Mouse (Mus musculus): ENCODE results near the gene Prdx3. TPM values are rescaled to one million over a fixed set of nuclear protein-coding genes. Genes with fewer than 3 reads are reported as not detected.
"Not testable (repeated sequence)": the region's sequence is repeated elsewhere in the genome, so short reads cannot be mapped to it uniquely, and the experiment has no call there.

Prdx3 gene
- polyA plus RNA-seq, 1 experiment from 2014 or later = 135 TPM

DNA sequence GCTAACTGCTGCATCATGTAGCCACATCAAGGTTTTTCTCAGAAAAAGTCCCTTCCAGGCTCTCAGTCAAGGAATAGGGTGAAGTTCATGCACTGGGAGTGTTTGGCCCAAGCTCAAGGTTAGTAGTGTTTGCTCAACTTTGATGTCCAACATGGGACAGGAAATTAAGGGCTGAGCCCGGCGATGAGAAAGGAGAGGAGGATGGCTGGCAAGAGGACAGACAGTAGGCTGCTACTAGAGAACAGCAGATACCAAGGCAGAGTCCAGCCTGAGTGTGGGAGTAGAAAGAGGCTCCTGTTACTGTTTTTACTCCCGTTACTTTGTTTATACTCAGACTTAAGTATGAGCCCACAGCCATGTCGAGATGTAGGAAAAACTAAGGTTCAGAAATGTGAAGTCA lies 855 bp downstream of the Prdx3 start:
- Histone ChIP-seq H3K27me3 (ENCODE audit: control insufficient read depth, insufficient read depth, low read length) (no peaks in the 10 kb centered on the region), H3K4me3 (ENCODE audit: low read depth, low read length) (peak overlapping the region; percentile 58), H3K27ac (ENCODE audit: low read depth, low read length) (no peak overlapping the region), H3K4me2 (ENCODE audit: low read depth, low read length) (peak overlapping the region; percentile 64), H3K9me3 (ENCODE audit: control insufficient read depth, low read length) (no peaks in the 10 kb centered on the region), H3K9ac (replicated peaks; ENCODE audit: low read depth, low read length) (no peak overlapping the region), H3K36me3 (ENCODE audit: control insufficient read depth, insufficient read depth, low read length) (0 out of 2 replicates have a peak, but pooled peaks cover 10% of the 10 kb centered on the region), H3K4me1 (ENCODE audit: control insufficient read depth, insufficient read depth, low read length) (0 out of 2 replicates have a peak, but pooled peaks cover 3% of the 10 kb centered on the region)
- 42% methylated on average over 4 of the region's 4 CpGs for WGBS
- ATAC-seq (ENCODE audit: low read depth) = no peak; the same call in 1 of the 2 replicates

DNA sequence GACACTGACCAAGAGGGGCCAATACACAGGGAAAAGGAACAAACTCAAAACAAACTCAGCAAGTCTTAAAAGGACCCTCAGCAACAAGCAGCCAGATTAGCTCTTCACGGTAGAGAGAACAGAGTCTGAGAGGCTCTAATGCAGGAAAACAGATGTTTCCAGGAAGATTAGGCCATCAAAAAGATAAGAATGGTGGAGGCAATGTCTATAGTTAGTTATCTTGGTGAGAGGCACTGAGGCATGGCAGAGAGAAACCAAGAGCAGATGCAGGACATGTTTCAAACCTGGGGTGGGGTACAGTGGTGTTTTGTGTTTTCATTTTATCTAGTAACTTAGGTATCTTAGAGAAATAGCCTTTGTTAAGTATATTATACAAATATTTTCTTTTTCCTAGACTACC lies 2.1 kb downstream of the Prdx3 start:
- no peaks in the 10 kb centered on the region for H3K27me3 ChIP-seq (ENCODE audit: control insufficient read depth, insufficient read depth, low read length)
- 75% methylated on average over 1 of the region's 1 CpGs for WGBS
- no peak for ATAC-seq (ENCODE audit: low read depth)

DNA sequence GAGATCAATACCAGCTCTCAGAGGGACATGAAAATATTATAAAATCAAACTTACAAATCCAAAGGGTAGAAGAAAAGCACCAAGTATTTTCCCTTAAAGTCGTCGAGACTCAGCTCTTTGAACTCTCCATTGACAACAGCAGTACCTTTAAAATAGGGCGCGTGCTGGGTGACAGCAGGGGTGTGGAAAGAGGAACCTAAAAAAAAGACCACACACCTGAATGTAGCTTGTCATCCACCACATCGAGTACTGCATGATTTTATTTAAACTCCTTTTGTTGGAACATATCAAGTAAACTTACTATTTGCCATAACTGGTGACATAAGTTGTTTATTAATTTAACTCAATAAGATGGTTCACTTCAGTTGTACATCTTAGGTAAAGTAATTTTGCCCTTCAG lies 3.0 kb downstream of the Prdx3 start:
- Histone ChIP-seq H3K4me2 (ENCODE audit: low read depth, low read length) (no peak overlapping the region), H3K27ac (ENCODE audit: low read depth, low read length) (no peak overlapping the region), H3K4me1 (ENCODE audit: control insufficient read depth, insufficient read depth, low read length) (0 out of 2 replicates have a peak, but pooled peaks cover 3% of the 10 kb centered on the region), H3K9ac (replicated peaks; ENCODE audit: low read depth, low read length) (no peak overlapping the region), H3K4me3 (ENCODE audit: low read depth, low read length) (no peak overlapping the region), H3K27me3 (ENCODE audit: control insufficient read depth, insufficient read depth, low read length) (no peaks in the 10 kb centered on the region), H3K9me3 (ENCODE audit: control insufficient read depth, low read length) (no peaks in the 10 kb centered on the region), H3K36me3 (ENCODE audit: control insufficient read depth, insufficient read depth, low read length) (0 out of 2 replicates have a peak, but pooled peaks cover 10% of the 10 kb centered on the region)
- 94% methylated on average over 5 of the region's 5 CpGs for WGBS
- ATAC-seq (ENCODE audit: low read depth) = no peak

More for the DNA sequence above, 2.1 kb downstream of the Prdx3 start:
- Histone ChIP-seq H3K9ac (replicated peaks; ENCODE audit: low read depth, low read length) (no peak overlapping the region), H3K36me3 (ENCODE audit: control insufficient read depth, insufficient read depth, low read length) (0 out of 2 replicates have a peak, but pooled peaks cover 10% of the 10 kb centered on the region), H3K27ac (ENCODE audit: low read depth, low read length) (no peak overlapping the region), H3K4me2 (ENCODE audit: low read depth, low read length) (no peak overlapping the region), H3K9me3 (ENCODE audit: control insufficient read depth, low read length) (no peaks in the 10 kb centered on the region), H3K4me1 (ENCODE audit: control insufficient read depth, insufficient read depth, low read length) (0 out of 2 replicates have a peak, but pooled peaks cover 3% of the 10 kb centered on the region), H3K4me3 (ENCODE audit: low read depth, low read length) (no peak overlapping the region)

DNA sequence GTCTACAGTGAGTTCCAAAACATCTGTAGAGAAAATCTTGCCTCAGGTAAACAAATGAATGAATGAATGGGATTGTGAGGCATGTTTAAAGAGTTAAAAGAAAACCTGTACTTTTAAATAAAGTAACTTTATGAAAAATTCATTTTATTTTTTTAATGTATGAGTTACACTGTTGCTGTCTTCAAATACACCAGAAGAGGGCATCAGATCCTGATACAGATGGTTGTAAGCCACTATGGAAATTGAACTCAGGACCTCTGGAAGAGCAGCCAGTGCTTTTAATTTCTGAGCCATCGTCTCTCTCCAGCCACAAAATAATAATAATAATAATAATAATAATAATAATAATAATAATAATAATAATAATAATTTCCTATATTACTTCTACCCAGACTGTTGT lies 3.9 kb downstream of the Prdx3 start:
- Histone ChIP-seq H3K27ac (ENCODE audit: low read depth, low read length) (no peak overlapping the region), H3K4me3 (ENCODE audit: low read depth, low read length) (no peak overlapping the region), H3K36me3 (ENCODE audit: control insufficient read depth, insufficient read depth, low read length) (0 out of 2 replicates have a peak, but pooled peaks cover 10% of the 10 kb centered on the region), H3K9ac (replicated peaks; ENCODE audit: low read depth, low read length) (no peak overlapping the region), H3K4me2 (ENCODE audit: low read depth, low read length) (no peak overlapping the region), H3K27me3 (ENCODE audit: control insufficient read depth, insufficient read depth, low read length) (no peaks in the 10 kb centered on the region), H3K4me1 (ENCODE audit: control insufficient read depth, insufficient read depth, low read length) (0 out of 2 replicates have a peak, but pooled peaks cover 3% of the 10 kb centered on the region), H3K9me3 (ENCODE audit: control insufficient read depth, low read length) (no peaks in the 10 kb centered on the region)
- no peak for ATAC-seq (ENCODE audit: low read depth)
- 82% methylated on average over 1 of the region's 1 CpGs for WGBS

DNA sequence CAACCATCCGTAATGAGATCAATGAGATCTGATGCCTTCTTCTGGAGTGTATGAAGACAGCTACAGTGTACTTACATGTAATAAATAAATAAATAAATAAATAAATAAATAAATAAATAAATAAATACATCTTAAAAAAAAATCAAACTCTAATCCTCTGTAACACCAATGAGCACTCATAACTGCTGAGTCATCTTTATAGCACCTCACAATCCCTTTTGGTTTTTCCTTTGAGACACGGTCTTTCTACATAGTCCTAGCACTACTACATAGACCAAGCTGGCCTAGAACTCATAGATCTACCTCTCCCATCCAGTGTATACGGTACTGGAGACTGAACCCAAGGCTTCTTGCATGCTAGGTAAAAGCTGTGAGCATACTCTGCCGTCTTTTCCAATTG lies 8.2 kb downstream of the Prdx3 start:
- H3K27me3 ChIP-seq (ENCODE audit: control insufficient read depth, insufficient read depth, low read length); H3K9ac ChIP-seq (replicated peaks; ENCODE audit: low read depth, low read length); H3K27ac ChIP-seq (ENCODE audit: low read depth, low read length); H3K4me3 ChIP-seq (ENCODE audit: low read depth, low read length); H3K4me1 ChIP-seq (ENCODE audit: control insufficient read depth, insufficient read depth, low read length); H3K4me2 ChIP-seq (ENCODE audit: low read depth, low read length); H3K9me3 ChIP-seq (ENCODE audit: control insufficient read depth, low read length); ATAC-seq (ENCODE audit: low read depth): not testable (repeated sequence)
- peaks cover 17% of the 10 kb centered on the region; the same call in 1 of the 2 replicates for H3K36me3 ChIP-seq (ENCODE audit: control insufficient read depth, insufficient read depth, low read length)
- 98% methylated on average over 4 of the region's 4 CpGs for WGBS

DNA sequence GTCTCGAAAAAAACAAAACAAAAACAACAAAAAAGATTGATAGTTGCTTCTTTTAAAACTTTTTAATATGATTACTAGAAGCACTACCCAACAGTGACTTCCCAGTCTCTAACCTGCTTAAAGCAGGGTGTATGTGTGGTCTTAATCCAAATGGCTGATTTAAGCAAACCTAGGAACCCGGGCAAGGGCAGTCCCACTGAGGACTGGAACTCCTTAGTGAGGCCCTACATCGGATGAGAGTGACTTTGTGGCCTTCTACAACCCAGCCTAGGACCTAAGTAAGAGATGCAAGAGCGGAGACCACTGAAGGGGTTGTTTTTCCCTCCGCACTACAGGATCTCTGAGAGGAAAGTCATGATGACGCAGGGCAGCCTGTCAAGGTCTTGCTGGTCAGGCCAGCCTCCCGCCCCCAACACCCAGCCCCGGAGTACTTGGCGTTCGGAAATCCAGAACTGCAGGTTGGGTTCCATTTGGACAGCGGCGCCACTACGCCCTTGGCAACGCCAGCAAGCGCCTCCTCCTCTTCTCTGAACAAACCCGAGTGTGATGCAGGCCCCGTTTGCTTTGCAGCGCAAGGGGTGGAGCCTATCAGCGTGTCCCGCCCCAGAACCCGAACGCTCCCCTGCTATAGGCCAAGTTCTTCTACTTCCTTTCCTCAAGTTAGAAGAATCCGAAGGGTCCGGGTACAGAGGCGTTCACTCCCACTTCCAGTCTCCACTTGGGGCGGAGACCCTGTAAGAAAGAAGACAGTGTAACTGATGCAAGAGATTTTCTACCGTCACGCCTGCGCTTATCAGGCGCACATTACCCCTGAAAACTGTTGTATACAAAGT lies 13.3 kb downstream of the Prdx3 start, which contains the start of gene Sfxn4:
Sfxn4 (minus strand) TSS at position 612 of the 833 bp plus-strand sequence.
- H3K4me2 ChIP-seq (ENCODE audit: low read depth, low read length) = peak within 1 kb of the TSS; percentile 66
- peak; percentile 99 for ATAC-seq (ENCODE audit: low read depth)
- no peaks in the 10 kb centered on the region for H3K9me3 ChIP-seq (ENCODE audit: control insufficient read depth, low read length)
- H3K9ac ChIP-seq (replicated peaks; ENCODE audit: low read depth, low read length) = peak within 1 kb of the TSS; percentile 63
- peak within 1 kb of the TSS; percentile 61; the same call in 1 of the 2 replicates for H3K27ac ChIP-seq (ENCODE audit: low read depth, low read length)
- WGBS = 3% methylated on average over 30 of the region's 30 CpGs
- no peaks in the 10 kb centered on the region for H3K4me1 ChIP-seq (ENCODE audit: control insufficient read depth, insufficient read depth, low read length)
- H3K27me3 ChIP-seq (ENCODE audit: control insufficient read depth, insufficient read depth, low read length) = no peaks in the 10 kb centered on the region
- H3K4me3 ChIP-seq (ENCODE audit: low read depth, low read length) = peak within 1 kb of the TSS; percentile 50
- peaks cover 11% of the 10 kb centered on the region; the same call in 1 of the 2 replicates for H3K36me3 ChIP-seq (ENCODE audit: control insufficient read depth, insufficient read depth, low read length)

DNA sequence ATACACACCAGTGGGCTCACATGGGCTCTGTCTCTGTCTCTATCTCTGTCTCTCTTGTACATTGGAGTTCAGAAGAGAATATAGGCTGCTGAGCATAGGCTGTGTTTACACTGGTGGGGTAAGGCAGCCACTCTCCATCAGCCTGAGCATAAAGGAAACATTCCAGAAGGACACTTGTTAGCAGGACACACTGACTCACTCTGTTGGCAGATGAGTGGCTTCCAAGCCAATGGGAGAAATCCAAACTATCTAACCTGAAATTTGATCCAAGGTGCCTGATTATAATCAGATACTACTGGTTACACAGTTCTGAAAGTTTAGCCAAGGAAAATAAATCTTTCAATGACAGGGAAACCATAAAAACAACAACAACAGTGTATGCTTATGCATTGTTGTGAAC lies 28.6 kb downstream of the Prdx3 start:
- Histone ChIP-seq H3K9ac (replicated peaks; ENCODE audit: low read depth, low read length) (no peak overlapping the region), H3K9me3 (ENCODE audit: control insufficient read depth, low read length) (no peaks in the 10 kb centered on the region), H3K4me2 (ENCODE audit: low read depth, low read length) (no peak overlapping the region), H3K27me3 (ENCODE audit: control insufficient read depth, insufficient read depth, low read length) (no peaks in the 10 kb centered on the region), H3K36me3 (ENCODE audit: control insufficient read depth, insufficient read depth, low read length) (peaks cover 4% of the 10 kb centered on the region; the same call in 1 of the 2 replicates), H3K4me1 (ENCODE audit: control insufficient read depth, insufficient read depth, low read length) (no peaks in the 10 kb centered on the region), H3K27ac (ENCODE audit: low read depth, low read length) (no peak overlapping the region), H3K4me3 (ENCODE audit: low read depth, low read length) (no peak overlapping the region)
- ATAC-seq (ENCODE audit: low read depth) = no peak

DNA sequence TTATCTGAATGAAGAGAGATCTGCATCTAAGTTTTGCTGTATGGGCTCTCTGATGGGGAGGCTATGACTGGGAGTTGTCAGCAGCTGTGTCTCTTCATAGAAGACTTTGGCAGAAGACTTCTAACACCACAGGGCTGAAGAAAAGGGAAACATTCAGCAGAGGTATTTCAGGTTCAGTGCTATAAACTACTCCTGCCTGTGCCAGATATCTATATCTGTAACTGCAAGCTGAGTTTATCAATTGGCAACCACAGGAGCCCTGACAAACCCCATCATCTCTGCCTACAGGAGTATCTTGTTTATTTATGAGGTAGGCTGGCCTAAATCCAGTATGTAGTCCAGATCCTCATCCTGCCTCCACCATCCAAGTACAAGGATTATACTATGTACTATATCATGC lies 31.0 kb downstream of the Prdx3 start:
- no peak overlapping the region for H3K9ac ChIP-seq (replicated peaks; ENCODE audit: low read depth, low read length)
- H3K27ac ChIP-seq (ENCODE audit: low read depth, low read length) = no peak overlapping the region
- no peak overlapping the region for H3K4me2 ChIP-seq (ENCODE audit: low read depth, low read length)
- no peak for ATAC-seq (ENCODE audit: low read depth)
- no peak overlapping the region for H3K4me3 ChIP-seq (ENCODE audit: low read depth, low read length)
- no peaks in the 10 kb centered on the region for H3K27me3 ChIP-seq (ENCODE audit: control insufficient read depth, insufficient read depth, low read length)
- H3K9me3 ChIP-seq (ENCODE audit: control insufficient read depth, low read length) = no peaks in the 10 kb centered on the region
- no peaks in the 10 kb centered on the region for H3K4me1 ChIP-seq (ENCODE audit: control insufficient read depth, insufficient read depth, low read length)
- H3K36me3 ChIP-seq (ENCODE audit: control insufficient read depth, insufficient read depth, low read length) = peaks cover 7% of the 10 kb centered on the region; the same call in 1 of the 2 replicates

DNA sequence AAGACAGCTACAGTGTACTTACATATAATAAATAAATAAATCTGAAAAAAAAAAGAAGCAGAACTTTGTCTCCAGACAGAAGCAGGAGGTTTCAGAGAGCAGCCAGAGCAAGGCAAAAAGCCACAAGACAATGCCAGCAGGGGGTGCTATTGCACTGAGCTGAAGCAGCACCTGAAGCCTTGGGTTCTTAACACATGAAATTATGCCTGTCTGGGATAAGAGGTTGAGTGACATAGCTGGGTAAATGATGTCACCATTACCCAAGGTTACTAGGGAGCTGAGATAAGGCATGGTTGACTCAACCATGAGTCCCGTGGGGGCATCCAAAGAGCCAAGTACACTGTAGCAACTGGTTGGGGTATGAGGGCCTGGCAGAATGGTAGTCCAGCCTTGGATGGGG lies 36.6 kb downstream of the Prdx3 start:
- H3K9me3 ChIP-seq (ENCODE audit: control insufficient read depth, low read length) = no peaks in the 10 kb centered on the region
- H3K36me3 ChIP-seq (ENCODE audit: control insufficient read depth, insufficient read depth, low read length) = peaks cover 42% of the 10 kb centered on the region
- H3K4me1 ChIP-seq (ENCODE audit: control insufficient read depth, insufficient read depth, low read length) = no peaks in the 10 kb centered on the region
- no peak overlapping the region for H3K9ac ChIP-seq (replicated peaks; ENCODE audit: low read depth, low read length)
- no peaks in the 10 kb centered on the region for H3K27me3 ChIP-seq (ENCODE audit: control insufficient read depth, insufficient read depth, low read length)
- H3K27ac ChIP-seq (ENCODE audit: low read depth, low read length) = no peak overlapping the region
- ATAC-seq (ENCODE audit: low read depth) = peak; percentile 49; the same call in 1 of the 2 replicates
- H3K4me3 ChIP-seq (ENCODE audit: low read depth, low read length) = no peak overlapping the region
- H3K4me2 ChIP-seq (ENCODE audit: low read depth, low read length) = no peak overlapping the region
- 72% methylated on average over 1 of the region's 1 CpGs for WGBS
